Comparison of ENCODE assay signal across 25 mouse cellular contexts in genomic region chr1:185030565-185030964, GRCm38 (mm10). TPM values are rescaled to one million over a fixed set of nuclear protein-coding genes. Genes with fewer than 3 reads are reported as not detected.
"Had no signal": no experiment of that assay in that cellular context is flagged by ENCODE, and none has a peak within 500 bp of the region (broad histone marks: within the 10 kb centered on the region; RNA-seq: fewer than 3 reads in every experiment).

No protein-coding gene starts in this region.

- H3K36me3 ChIP-seq: heart, embryonic 10.5 days; heart, embryonic 12.5 days; hindbrain, embryonic 13.5 days; hindbrain, embryonic 15.5 days; kidney, embryonic 15.5 days; limb, embryonic 13.5 days; limb, embryonic 15.5 days; liver, embryonic 12.5 days had no signal

- H3K4me2 ChIP-seq: liver, embryonic 12.5 days had no signal

- H3K4me1 ChIP-seq: heart, embryonic 12.5 days; hindbrain, embryonic 13.5 days; hindbrain, embryonic 15.5 days; kidney, embryonic 15.5 days; limb, embryonic 13.5 days; limb, embryonic 15.5 days; liver, embryonic 12.5 days had no signal

- H3K27ac ChIP-seq: heart, embryonic 10.5 days; hindbrain, embryonic 13.5 days; hindbrain, embryonic 15.5 days; hindbrain, postnatal 0 days; kidney, embryonic 15.5 days; kidney, postnatal 0 days; limb, embryonic 13.5 days; limb, embryonic 15.5 days; liver, embryonic 12.5 days; liver, embryonic 14.5 days had no signal

- DNase-seq: forebrain, postnatal 0 days; gastrocnemius, postnatal 14 days; gastrocnemius, postnatal 36 days; heart, postnatal 14 days; heart, postnatal 36 days; kidney, adult 11 months; kidney, adult 2 months; kidney, adult 9 months; kidney, postnatal 25 days; layer of hippocampus, adult 9-11 months; layer of hippocampus, postnatal 36 days; left cerebral cortex, postnatal 4 days had no signal

- H3K9me3 ChIP-seq: heart, embryonic 10.5 days; heart, embryonic 12.5 days; hindbrain, embryonic 13.5 days; hindbrain, embryonic 15.5 days; kidney, embryonic 15.5 days; limb, embryonic 13.5 days; limb, embryonic 15.5 days; liver, embryonic 12.5 days had no signal

- H3K4me3 ChIP-seq: heart, embryonic 10.5 days; hindbrain, embryonic 13.5 days; kidney, embryonic 15.5 days; limb, embryonic 15.5 days; liver, embryonic 12.5 days had no signal

- ATAC-seq: forebrain, postnatal 0 days; hindbrain, postnatal 0 days; intestine, embryonic 16.5 days; liver, embryonic 12.5 days had no signal

- H3K27me3 ChIP-seq: heart, embryonic 12.5 days; hindbrain, embryonic 13.5 days; hindbrain, embryonic 15.5 days; limb, embryonic 13.5 days; limb, embryonic 15.5 days had no signal

- H3K9ac ChIP-seq: forebrain, postnatal 0 days; heart, embryonic 12.5 days; hindbrain, embryonic 13.5 days; hindbrain, embryonic 15.5 days; kidney, embryonic 15.5 days; limb, embryonic 13.5 days; limb, embryonic 15.5 days; liver, embryonic 12.5 days; liver, embryonic 14.5 days had no signal

RNA-seq across cellular contexts. Expression of gene Mark1, which starts 31.2 kb away (rescaled TPM):
- total RNA-seq: hematopoietic stem cell, adult 5-6 weeks had no signal
